Mouse (Mus musculus) kidney, postnatal 0 days (tissue): Measurements from ENCODE around the gene Zfp386. TPM values are rescaled to one million over a fixed set of nuclear protein-coding genes. Genes with fewer than 3 reads are reported as not detected.

Source experiments
- ATAC-seq: fragments of 200-750 bp; cut with Nextera tagmentation; replicated peaks from 2 replicates; pipeline ENCODE4 v1.8.0; 2017; ENCODE audit warnings: low read depth, moderate number of reproducible peaks, moderate TSS enrichment, moderate library complexity; ENCODE audit not compliant: low FRiP score
- DNase-seq: peaks from one replicate; pipeline ENCODE4 v3.0.0-alpha.2; 2016; ENCODE audit warnings: low spot score
- H3K27ac ChIP-seq: fragments of 300-500 bp; sonication (generic); 2 replicates; pipeline ENCODE4 v1.5.1; 2014; ENCODE audit warnings: mild to moderate bottlenecking
- H3K27me3 ChIP-seq: fragments of 300-500 bp; sonication (generic); 2 replicates; pipeline ENCODE4 v1.6.1; 2014; ENCODE audit warnings: low read length, mixed read lengths; ENCODE audit not compliant: insufficient read depth
- H3K36me3 ChIP-seq: fragments of 300-500 bp; sonication (generic); 2 replicates; pipeline ENCODE4 v1.6.1; 2014; ENCODE audit warnings: low read length, mixed read lengths; ENCODE audit not compliant: insufficient read depth
- H3K4me1 ChIP-seq: fragments of 300-500 bp; sonication (generic); replicated peaks from 2 replicates; pipeline ENCODE4 v1.6.1; 2014; ENCODE audit warnings: antibody characterized with exemption, low read length, mixed read lengths; ENCODE audit not compliant: insufficient read depth
- H3K4me2 ChIP-seq: fragments of 300-500 bp; sonication (generic); 2 replicates; pipeline ENCODE4 v1.6.1; 2014; ENCODE audit warnings: mild to moderate bottlenecking, low read length, moderate library complexity, mixed read lengths
- H3K4me3 ChIP-seq: fragments of 300-500 bp; sonication (generic); replicated peaks from 2 replicates; pipeline ENCODE4 v1.5.1; 2014; ENCODE audit warnings: low read depth, low read length
- H3K9ac ChIP-seq: fragments of 300-500 bp; sonication (generic); 2 replicates; pipeline ENCODE4 v1.6.1; 2014; ENCODE audit warnings: low read depth, low read length
- H3K9me3 ChIP-seq: fragments of 300-500 bp; sonication (generic); replicated peaks from 2 replicates; pipeline ENCODE4 v1.6.1; 2016; ENCODE audit warnings: low read length, inconsistent platforms, mixed read lengths
- CTCF ChIP-seq: IDR thresholded peaks from 2 replicates; pipeline ENCODE4 v1.5.1; 2016; ENCODE audit warnings: antibody characterized with exemption, low read depth, mild to moderate bottlenecking, moderate library complexity
- WGBS: fragments of 180-500 bp; shearing (Covaris S2); extraction: QIAGEN DNeasy Blood & Tissue Kit; methylation state at CpG from one replicate; pipeline ENCODE4 v1.1.7; 2014; 5-methylcytosine and 5-hydroxymethylcytosine counted together
- polyA plus RNA-seq: library from polyadenylated mRNA; unstranded; fragments of >200 nt; fragmentation: Nextera tagmentation; extraction: Ambion mirVana; gene quantifications from 2 replicates; pipeline ENCODE4 v1.2.1, GENCODE M21; 2015

The Zfp386 gene
- polyA plus RNA-seq, 1 experiment from 2014 or later = 47.0 TPM

GRCm38 (mm10) chr12:116097166-116097565, 49.6 kb downstream of the Zfp386 start:
- ATAC-seq = no peak
- 88% methylated on average over 8 of the region's 8 CpGs for WGBS
- H3K9me3 ChIP-seq = no peaks in the 10 kb centered on the region
- H3K4me3 ChIP-seq = no peak overlapping the region
- no peak overlapping the region for H3K9ac ChIP-seq
- no peak for DNase-seq
- no peak overlapping the region for H3K4me2 ChIP-seq
- no peak overlapping the region for H3K27ac ChIP-seq
- H3K36me3 ChIP-seq = no peaks in the 10 kb centered on the region
- no peak for TF ChIP-seq CTCF
- H3K4me1 ChIP-seq = no peaks in the 10 kb centered on the region
- no peaks in the 10 kb centered on the region for H3K27me3 ChIP-seq

GRCm38 (mm10) chr12:116101945-116102344, 54.4 kb downstream of the Zfp386 start:
- Histone ChIP-seq H3K36me3 (no peaks in the 10 kb centered on the region), H3K27ac (no peak overlapping the region), H3K27me3 (no peaks in the 10 kb centered on the region), H3K4me2 (no peak overlapping the region), H3K4me3 (no peak overlapping the region), H3K9ac (no peak overlapping the region), H3K4me1 (no peaks in the 10 kb centered on the region), H3K9me3 (no peaks in the 10 kb centered on the region)
- no peak for DNase-seq
- 91% methylated on average over 2 of the region's 2 CpGs for WGBS
- ATAC-seq = no peak
- no peak for TF ChIP-seq CTCF

DNA sequence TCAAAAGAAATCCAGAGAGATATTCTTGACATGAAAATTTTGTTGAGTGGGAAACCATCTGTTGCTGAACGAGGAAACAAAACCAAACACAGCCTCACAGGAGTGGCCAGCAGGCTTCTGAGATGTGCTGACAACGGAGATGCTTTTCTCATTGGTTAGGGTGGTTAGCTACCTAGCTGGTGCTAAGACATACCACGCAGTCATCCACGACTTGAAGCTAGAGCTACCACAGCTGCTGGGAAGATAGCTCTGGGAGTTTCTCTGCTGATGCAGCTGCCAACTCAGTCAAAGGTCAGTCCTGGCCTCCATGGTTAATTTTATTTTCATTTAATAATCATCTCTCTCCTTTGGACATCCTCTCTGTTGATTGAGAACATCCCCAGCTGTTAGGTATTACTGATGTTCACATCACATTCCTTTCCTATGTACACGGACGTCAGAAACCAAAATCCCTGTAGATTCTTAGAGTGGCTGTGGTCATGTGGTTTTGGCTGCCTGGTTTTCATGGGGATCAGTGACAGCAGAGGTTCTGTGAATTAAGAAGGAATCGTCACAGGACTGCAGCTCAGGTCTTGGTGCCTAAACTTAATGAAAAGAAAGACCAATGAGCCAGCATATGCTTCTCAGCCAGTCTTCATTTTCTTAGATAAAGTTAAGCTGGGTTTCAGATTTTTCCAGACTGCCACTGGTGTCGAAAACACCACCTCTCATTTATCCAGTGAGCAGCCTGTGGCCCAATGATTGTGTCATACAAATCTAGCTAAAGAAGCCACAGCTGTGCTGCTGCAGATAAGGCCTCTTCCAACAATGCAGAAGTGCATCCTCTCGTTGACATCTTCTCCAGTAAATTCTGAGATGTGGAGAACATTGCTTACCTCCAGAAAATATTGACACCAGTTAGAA, 62.2 kb downstream of the Zfp386 start:
- H3K4me2 ChIP-seq = no peak overlapping the region
- H3K4me1 ChIP-seq = no peaks in the 10 kb centered on the region
- no peaks in the 10 kb centered on the region for H3K36me3 ChIP-seq
- WGBS = 77% methylated on average over 9 of the region's 9 CpGs
- TF ChIP-seq CTCF = no peak
- H3K27me3 ChIP-seq = no peaks in the 10 kb centered on the region
- no peaks in the 10 kb centered on the region for H3K9me3 ChIP-seq
- ATAC-seq (no peak), DNase-seq (no peak)
- no peak overlapping the region for H3K4me3 ChIP-seq
- H3K9ac ChIP-seq = no peak overlapping the region
- H3K27ac ChIP-seq = no peak overlapping the region

DNA sequence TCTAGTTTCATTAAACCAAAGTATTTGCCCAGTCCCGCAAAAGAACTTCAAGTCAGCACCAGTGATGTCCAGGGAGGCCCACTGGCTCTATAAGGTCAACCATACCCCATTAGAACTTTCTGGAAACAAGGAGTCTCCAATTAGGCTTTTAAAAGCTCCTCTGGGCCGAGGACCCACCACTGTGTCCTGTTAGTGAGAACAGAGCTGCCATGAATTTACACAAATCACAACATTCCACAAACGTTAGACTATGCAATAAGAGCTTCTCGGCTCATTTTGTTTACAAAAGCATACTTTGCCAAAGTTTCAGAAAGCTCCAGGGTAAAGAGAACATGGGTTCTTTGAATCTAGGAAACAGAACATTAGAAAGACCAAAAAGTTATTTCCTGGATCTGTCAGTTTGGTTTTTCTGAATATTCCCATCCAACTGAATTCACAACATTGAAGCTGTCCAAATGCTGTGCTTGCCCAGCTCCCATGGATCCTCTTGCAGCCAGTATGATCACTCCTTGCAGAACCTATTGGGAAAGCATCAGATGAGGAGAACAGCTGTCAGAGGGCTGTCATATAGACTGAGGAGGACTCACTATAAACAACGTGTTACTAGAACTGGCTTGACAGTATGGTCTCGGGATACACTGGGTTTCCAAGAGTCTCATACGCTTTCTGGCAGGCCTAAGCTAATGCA, 63.6 kb downstream of the Zfp386 start:
- Histone ChIP-seq H3K36me3 (no peaks in the 10 kb centered on the region), H3K27ac (no peak overlapping the region), H3K4me3 (no peak overlapping the region), H3K4me2 (no peak overlapping the region), H3K9ac (no peak overlapping the region), H3K4me1 (no peaks in the 10 kb centered on the region), H3K27me3 (no peaks in the 10 kb centered on the region), H3K9me3 (no peaks in the 10 kb centered on the region)
- no peak for TF ChIP-seq CTCF
- WGBS = 71% methylated on average over 7 of the region's 7 CpGs
- DNase-seq (peak; percentile 1), ATAC-seq (no peak)

Other genes with a start within 250 kb of the Zfp386 start
- gene Vipr2, start 30.0 kb downstream of the Zfp386 start, polyA plus RNA-seq = 0.54 and 0.59 TPM in 2 replicates
- gene Wdr60, start 215.3 kb downstream of the Zfp386 start, polyA plus RNA-seq = 16.6 and 18.2 TPM in 2 replicates
- not detected in 2 replicates for gene Gm11027, start 227.7 kb downstream of the Zfp386 start, polyA plus RNA-seq
- 13.9 and 14.0 TPM in 2 replicates for gene Esyt2, start 233.5 kb downstream of the Zfp386 start, polyA plus RNA-seq